In the genomic region with DNA sequence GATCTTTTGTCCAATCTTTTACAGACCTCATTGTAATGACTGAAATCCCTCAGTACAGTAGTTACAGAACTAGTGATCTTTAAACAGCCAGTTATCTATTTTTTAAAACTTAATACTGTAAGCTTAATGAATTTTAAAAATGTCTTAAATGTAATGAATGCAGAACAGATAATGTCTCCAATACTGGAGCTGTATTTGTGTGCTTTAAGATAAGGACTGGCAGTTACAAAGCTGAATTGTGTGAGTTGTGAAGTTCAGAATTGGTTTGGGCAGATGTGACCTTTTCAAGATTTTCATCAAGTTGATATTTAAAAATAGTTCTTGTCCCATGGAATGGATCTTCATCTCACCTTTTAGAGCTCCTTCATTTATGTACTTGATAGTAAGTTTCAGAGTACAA, we compare ENCODE assay signal across 21 mouse cellular contexts. TPM values are rescaled to one million over a fixed set of nuclear protein-coding genes. Genes with fewer than 3 reads are reported as not detected.
"Had no signal": no experiment of that assay in that cellular context is flagged by ENCODE, and none has a peak within 500 bp of the region (broad histone marks: within the 10 kb centered on the region; RNA-seq: fewer than 3 reads in every experiment).

No protein-coding gene starts in this region.

- H3K4me2 ChIP-seq: kidney, embryonic 15.5 days; limb, embryonic 13.5 days; midbrain, embryonic 12.5 days; midbrain, embryonic 15.5 days; neural tube, embryonic 12.5 days; neural tube, embryonic 15.5 days; stomach, embryonic 15.5 days had no signal

- H3K9me3 ChIP-seq: kidney, embryonic 15.5 days; limb, embryonic 10.5 days; limb, embryonic 13.5 days; midbrain, embryonic 12.5 days; midbrain, embryonic 15.5 days; neural tube, embryonic 12.5 days; neural tube, embryonic 15.5 days; stomach, embryonic 15.5 days had no signal

- DNase-seq: kidney, adult 2 months; kidney, postnatal 10 days; kidney, postnatal 36 days; lung, adult 2 months; right cerebral cortex, adult 18-20 months; right cerebral cortex, postnatal 14 days; right cerebral cortex, postnatal 4 days; thymus, postnatal 36 days had no signal

- H3K27me3 ChIP-seq: kidney, embryonic 15.5 days; limb, embryonic 13.5 days; midbrain, embryonic 12.5 days; midbrain, embryonic 15.5 days; neural tube, embryonic 12.5 days; neural tube, embryonic 15.5 days; stomach, embryonic 15.5 days had no signal

- H3K4me3 ChIP-seq: kidney, embryonic 15.5 days; limb, embryonic 10.5 days; limb, embryonic 13.5 days; midbrain, embryonic 12.5 days; midbrain, embryonic 15.5 days; neural tube, embryonic 12.5 days; neural tube, embryonic 15.5 days; stomach, embryonic 15.5 days had no signal

- H3K27ac ChIP-seq: kidney, embryonic 15.5 days; limb, embryonic 10.5 days; limb, embryonic 13.5 days; midbrain, embryonic 12.5 days; midbrain, embryonic 15.5 days; neural tube, embryonic 12.5 days; neural tube, embryonic 15.5 days; stomach, embryonic 15.5 days had no signal

- H3K4me1 ChIP-seq: kidney, embryonic 15.5 days; limb, embryonic 10.5 days; limb, embryonic 13.5 days; midbrain, embryonic 12.5 days; midbrain, embryonic 15.5 days; neural tube, embryonic 12.5 days; neural tube, embryonic 15.5 days; stomach, embryonic 15.5 days had no signal

- H3K9ac ChIP-seq: kidney, embryonic 15.5 days; limb, embryonic 13.5 days; midbrain, embryonic 12.5 days; midbrain, embryonic 15.5 days; neural tube, embryonic 12.5 days; neural tube, embryonic 15.5 days; stomach, embryonic 15.5 days had no signal

- ATAC-seq: intestine, postnatal 0 days; midbrain, embryonic 15.5 days had no signal

RNA-seq across cellular contexts. Expression of a gene that starts 11.3 kb away (rescaled TPM):
- total RNA-seq: layer of hippocampus, postnatal 14 days; liver, adult 2 months had no signal
- polyA plus RNA-seq: intestine, embryonic 14.5 days; intestine, postnatal 0 days; kidney, embryonic 15.5 days; limb, embryonic 10.5 days; limb, embryonic 13.5 days; liver, adult 2 months; lung, adult 2 months; lung, embryonic 16.5 days; midbrain, embryonic 12.5 days; midbrain, embryonic 15.5 days; neural tube, embryonic 12.5 days; neural tube, embryonic 15.5 days; stomach, embryonic 15.5 days had no signal
